Mouse (Mus musculus) adrenal gland, adult 10 weeks (tissue): ENCODE results near the gene Slc17a6. TPM values are rescaled to one million over a fixed set of nuclear protein-coding genes. Genes with fewer than 3 reads are reported as not detected.

ENCODE experiments used
- polyA plus RNA-seq: library from polyadenylated mRNA; stranded (reverse); fragments of 350-450 nt; fragmentation: Illumina TruSeq; extraction: RNeasy Lipid Tissue Mini Kit (QIAGEN cat#74804); gene quantifications from one replicate; pipeline ENCODE4 v1.2.3, GENCODE M21; 2014; ENCODE audit warnings: low read depth, low replicate concordance

Slc17a6 gene
- polyA plus RNA-seq = 1.7 TPM

GRCm38 (mm10) chr7:51621694-51622145 lies at the start of gene Slc17a6:
TSS of gene Slc17a6 (plus strand) at chr7:51622006.

Other genes starting within 250 kb of the Slc17a6 start
- gene Ano5, start 111.0 kb upstream of the Slc17a6 start, polyA plus RNA-seq = 1.4 TPM
- gene Gas2, start 240.0 kb downstream of the Slc17a6 start, polyA plus RNA-seq = 81.6 TPM
- 10.0 TPM for gene Fancf, start 240.3 kb downstream of the Slc17a6 start, polyA plus RNA-seq